Mouse (Mus musculus) kidney, adult 2 months (tissue): ENCODE results near the gene Adad1. TPM values are rescaled to one million over a fixed set of nuclear protein-coding genes. Genes with fewer than 3 reads are reported as not detected.

Source experiments
- DNase-seq: peaks from one replicate; pipeline ENCODE4 v3.0.0; 2021
- H3K27ac ChIP-seq: fragments of 200-500 bp; 2 replicates; pipeline ENCODE4 v1.5.1; 2012; ENCODE audit warnings: low read depth, low read length, control low read depth, inconsistent platforms; ENCODE audit not compliant: insufficient read depth
- H3K27me3 ChIP-seq: fragments of 200-500 bp; replicated peaks from 2 replicates; pipeline ENCODE4 v1.6.1; 2012; ENCODE audit warnings: mild to moderate bottlenecking, moderate library complexity, low read length, inconsistent platforms; ENCODE audit not compliant: control insufficient read depth, insufficient read depth
- H3K36me3 ChIP-seq: fragments of 200-500 bp; 2 replicates; pipeline ENCODE4 v1.6.1; 2012; ENCODE audit warnings: mild to moderate bottlenecking, moderate library complexity, low read length, inconsistent platforms; ENCODE audit not compliant: control insufficient read depth, insufficient read depth
- H3K4me1 ChIP-seq: fragments of 200-500 bp; 2 replicates; pipeline ENCODE4 v1.6.1; 2011; ENCODE audit warnings: low read length; ENCODE audit not compliant: control insufficient read depth, insufficient read depth
- H3K4me3 ChIP-seq: fragments of 200-500 bp; 2 replicates; pipeline ENCODE4 v1.5.1; 2011; ENCODE audit warnings: mild to moderate bottlenecking, low read depth, low read length, control low read depth; ENCODE audit not compliant: insufficient read depth
- CTCF ChIP-seq: fragments of 200-500 bp; conservative IDR thresholded peaks from 2 replicates; pipeline ENCODE4 v1.5.1; 2011; ENCODE audit warnings: low read depth, mild to moderate bottlenecking, control low read depth, low read length, moderate library complexity, mixed read lengths; ENCODE audit not compliant: insufficient read depth, insufficient read length
- POLR2A ChIP-seq: fragments of 200-500 bp; IDR thresholded peaks from one replicate; pipeline ENCODE4 v1.6.1; 2011; ENCODE audit warnings: low read depth, low read length, control low read depth
- WGBS: fragments of 180-500 bp; shearing (Covaris S2); methylation state at CpG from one replicate; pipeline ENCODE4 v1.1.7; 2018; 5-methylcytosine and 5-hydroxymethylcytosine counted together
- polyA plus RNA-seq: library from polyadenylated mRNA; depleted of rRNA; stranded (reverse); fragments of >200 nt; gene quantifications from 2 replicates; pipeline ENCODE4 v1.2.3, GENCODE M21; 2012; rRNA removed

Gene Adad1
- polyA plus RNA-seq, 1 experiment, result not detected

DNA sequence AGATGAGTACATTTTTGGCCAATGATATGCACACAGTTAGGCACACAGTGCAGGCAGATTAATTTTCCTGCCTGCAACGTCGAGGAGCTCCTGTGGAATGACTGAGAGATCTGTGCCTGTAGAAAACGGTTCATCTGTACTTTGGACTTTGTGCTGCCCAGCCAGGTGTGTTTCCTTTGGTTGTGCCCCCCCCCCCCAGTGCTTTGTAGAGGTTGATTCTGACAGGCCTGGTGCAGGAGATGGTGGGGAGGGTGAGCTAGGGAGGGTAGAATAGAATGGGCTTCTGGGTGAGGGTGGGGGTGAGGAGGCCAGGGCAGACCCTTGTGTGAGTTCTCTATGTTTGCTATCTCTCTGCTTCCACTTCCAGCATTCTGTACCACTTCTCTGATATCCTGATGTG lies 94.9 kb downstream of the Adad1 start:
- no peak overlapping the region for H3K4me3 ChIP-seq
- no peaks in the 10 kb centered on the region for H3K27me3 ChIP-seq
- H3K4me1 ChIP-seq, result peaks cover 10% of the 10 kb centered on the region; the same call in 1 of the 2 replicates
- H3K27ac ChIP-seq, result peak overlapping the region; percentile 24; the same call in 1 of the 2 replicates
- TF ChIP-seq POLR2A, result no peak
- no peak for TF ChIP-seq CTCF
- no peaks in the 10 kb centered on the region for H3K36me3 ChIP-seq
- peak; percentile 67 for DNase-seq
- WGBS, result 50% methylated on average over 3 of the region's 3 CpGs

DNA sequence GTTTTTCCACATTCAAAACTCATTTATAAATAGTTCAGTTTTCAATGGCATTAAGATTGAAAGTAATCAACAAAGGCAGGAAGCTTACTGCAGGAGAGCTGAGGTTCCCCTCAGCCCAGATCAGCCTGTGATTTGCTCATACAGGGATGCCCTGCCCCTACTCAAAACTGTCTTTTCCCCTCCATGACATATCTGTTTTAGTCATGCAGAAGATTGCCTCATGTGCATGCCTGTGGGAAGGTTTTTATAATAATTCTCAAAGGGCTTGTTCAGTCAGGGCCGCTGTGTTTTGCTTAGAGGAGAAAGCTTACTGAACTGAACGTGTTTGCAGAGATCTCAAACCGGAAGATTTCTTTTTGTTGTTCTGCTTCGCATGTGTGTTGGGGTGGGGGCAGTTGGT lies 97.8 kb downstream of the Adad1 start:
- DNase-seq, result no peak
- peaks cover 10% of the 10 kb centered on the region; the same call in 1 of the 2 replicates for H3K4me1 ChIP-seq
- no peak overlapping the region for H3K27ac ChIP-seq
- no peaks in the 10 kb centered on the region for H3K36me3 ChIP-seq
- TF ChIP-seq POLR2A, result no peak
- no peak for TF ChIP-seq CTCF
- WGBS, result 87% methylated on average over 4 of the region's 4 CpGs
- H3K27me3 ChIP-seq, result no peaks in the 10 kb centered on the region
- H3K4me3 ChIP-seq, result no peak overlapping the region

DNA sequence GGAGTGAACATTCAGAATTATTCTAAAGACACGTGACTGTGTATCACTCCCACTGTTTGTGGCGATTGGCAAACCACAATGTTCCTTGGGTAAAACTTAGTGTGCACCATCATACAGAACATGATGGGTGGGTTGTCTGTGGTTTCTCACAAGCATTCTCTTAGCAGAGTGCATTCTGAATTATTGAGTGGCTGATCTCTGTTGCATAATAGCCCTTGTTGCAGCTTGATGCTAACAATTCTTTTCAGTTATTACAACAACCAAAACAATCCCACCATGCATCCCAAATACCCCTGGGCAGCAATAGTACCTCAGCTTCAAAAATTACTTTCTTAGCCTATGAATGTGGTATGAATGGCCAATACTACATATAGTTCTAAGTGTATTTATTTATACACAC lies 106.0 kb downstream of the Adad1 start:
- DNase-seq, result no peak
- 91% methylated on average over 2 of the region's 2 CpGs for WGBS

More for the DNA sequence above, 106.0 kb downstream of the Adad1 start:
- Histone ChIP-seq H3K4me3 (no peak overlapping the region), H3K27me3 (no peaks in the 10 kb centered on the region), H3K27ac (no peak overlapping the region), H3K4me1 (no peaks in the 10 kb centered on the region), H3K36me3 (no peaks in the 10 kb centered on the region)
- TF ChIP-seq CTCF, result no peak
- TF ChIP-seq POLR2A, result no peak

Other genes with a start within 250 kb of the Adad1 start
- 11.4 and 12.1 TPM in 2 replicates for gene 4932438A13Rik, start 200.4 kb upstream of the Adad1 start, polyA plus RNA-seq
- gene Il2, start 62.4 kb downstream of the Adad1 start, polyA plus RNA-seq, result 0.17 TPM in 1 of 2 replicates, not detected in the other
- not detected in 2 replicates for gene Il21, start 169.1 kb downstream of the Adad1 start, polyA plus RNA-seq
- gene Bbs12, start 249.0 kb downstream of the Adad1 start, polyA plus RNA-seq, result 1.2 and 1.5 TPM in 2 replicates
- 2.0 and 4.6 TPM in 2 replicates for gene Cetn4, start 249.2 kb downstream of the Adad1 start, polyA plus RNA-seq